Mouse (Mus musculus) forebrain, embryonic 14.5 days (tissue): ENCODE measurements around the gene Ssc4d. TPM values are rescaled to one million over a fixed set of nuclear protein-coding genes. Genes with fewer than 3 reads are reported as not detected.

Experiments used
- ATAC-seq: fragments of 200-750 bp; cut with Nextera tagmentation; 2 replicates; pipeline ENCODE4 v1.8.0; 2017; ENCODE audit warnings: mild to moderate bottlenecking, moderate library complexity
- DNase-seq: peaks from one replicate; pipeline ENCODE4 v3.0.0-alpha.2; 2015; ENCODE audit warnings: low spot score
- H3K27ac ChIP-seq: fragments of 300-500 bp; sonication (generic); 2 replicates; pipeline ENCODE4 v1.5.1; 2014; ENCODE audit warnings: low read depth, mild to moderate bottlenecking, control low read depth, low read length, moderate library complexity
- H3K27me3 ChIP-seq: fragments of 300-500 bp; sonication (generic); replicated peaks from 2 replicates; pipeline ENCODE4 v1.6.1; 2014; ENCODE audit warnings: low read length, control low read depth, mixed read lengths; ENCODE audit not compliant: control insufficient read depth, insufficient read depth
- H3K36me3 ChIP-seq: fragments of 300-500 bp; sonication (generic); 2 replicates; pipeline ENCODE4 v1.6.1; 2014; ENCODE audit warnings: low read length, control low read depth; ENCODE audit not compliant: control insufficient read depth, insufficient read depth
- H3K4me1 ChIP-seq: fragments of 300-500 bp; sonication (generic); 2 replicates; pipeline ENCODE4 v1.6.1; 2014; ENCODE audit warnings: antibody characterized with exemption, low read length, control low read depth; ENCODE audit not compliant: control insufficient read depth, insufficient read depth
- H3K4me2 ChIP-seq: fragments of 300-500 bp; sonication (generic); 2 replicates; pipeline ENCODE4 v1.6.1; 2014; ENCODE audit warnings: mild to moderate bottlenecking, control low read depth, low read length
- H3K4me3 ChIP-seq: fragments of 300-500 bp; sonication (generic); 2 replicates; pipeline ENCODE4 v1.5.1; 2014; ENCODE audit warnings: low read depth, low read length, control low read depth
- H3K9ac ChIP-seq: fragments of 300-500 bp; sonication (generic); 2 replicates; pipeline ENCODE4 v1.6.1; 2014; ENCODE audit warnings: mild to moderate bottlenecking, low read length, control low read depth, moderate library complexity
- H3K9me3 ChIP-seq: fragments of 300-500 bp; sonication (generic); replicated peaks from 2 replicates; pipeline ENCODE4 v1.6.1; 2016; ENCODE audit warnings: low read length, control low read depth, mixed read lengths; ENCODE audit not compliant: control insufficient read depth
- WGBS: fragments of 180-500 bp; shearing (Covaris S2); extraction: QIAGEN DNeasy Blood & Tissue Kit; methylation state at CpG from one replicate; pipeline ENCODE4 v1.1.7; 2014; 5-methylcytosine and 5-hydroxymethylcytosine counted together
- polyA plus RNA-seq: library from polyadenylated mRNA; unstranded; fragments of >200 nt; fragmentation: Nextera tagmentation; extraction: Ambion mirVana; gene quantifications from 2 replicates; pipeline ENCODE4 v1.2.1, GENCODE M21; 2014

The Ssc4d gene
- polyA plus RNA-seq, 1 experiment from 2014 or later = 0.99 TPM

DNA sequence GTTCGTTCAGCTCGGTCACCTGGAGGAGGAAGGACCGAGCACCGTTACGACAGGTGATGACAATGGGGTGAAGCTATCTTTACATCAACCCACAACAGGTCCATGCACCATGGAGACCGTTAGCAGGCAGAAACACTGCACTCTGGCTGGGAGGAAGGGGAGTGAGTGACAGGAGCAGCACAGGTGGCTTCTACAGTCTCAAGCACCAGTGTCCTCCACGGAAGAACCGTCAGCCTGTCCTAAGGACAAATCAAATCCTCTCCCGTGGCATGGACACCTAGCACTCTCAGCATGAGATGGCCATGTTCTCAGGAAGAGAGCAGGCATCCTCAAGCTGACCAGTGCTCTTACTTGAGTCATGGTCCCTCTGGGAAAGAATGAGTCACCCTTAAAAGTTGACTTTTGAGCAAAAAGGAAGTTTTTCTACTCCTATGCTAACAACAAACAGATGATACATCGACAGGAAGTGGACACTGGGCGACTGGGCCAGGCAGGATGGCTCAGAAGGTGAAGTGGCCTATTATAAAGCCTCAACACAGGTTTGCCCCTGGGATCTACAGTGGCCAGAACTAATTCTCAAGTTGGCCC lies 62.6 kb downstream of the Ssc4d start:
- no peak overlapping the region for H3K4me3 ChIP-seq
- ATAC-seq (no peak), DNase-seq (no peak)
- no peaks in the 10 kb centered on the region for H3K9me3 ChIP-seq
- H3K9ac ChIP-seq = no peak overlapping the region
- H3K27me3 ChIP-seq = no peaks in the 10 kb centered on the region
- H3K36me3 ChIP-seq = peaks cover 75% of the 10 kb centered on the region
- no peak overlapping the region for H3K27ac ChIP-seq
- 92% methylated on average over 11 of the region's 11 CpGs for WGBS
- no peaks in the 10 kb centered on the region for H3K4me1 ChIP-seq
- H3K4me2 ChIP-seq = no peak overlapping the region

- no peak for DNase-seq
- 91% methylated on average over 25 of the region's 25 CpGs for WGBS
These were observed 63.5 kb downstream of the Ssc4d start for GRCm38 (mm10) chr5:135910813-135911212.

More at GRCm38 (mm10) chr5:135910813-135911212, 63.5 kb downstream of the Ssc4d start:
- ATAC-seq = no peak
- Histone ChIP-seq H3K9ac (no peak overlapping the region), H3K9me3 (no peaks in the 10 kb centered on the region), H3K27ac (no peak overlapping the region), H3K27me3 (no peaks in the 10 kb centered on the region), H3K4me2 (no peak overlapping the region), H3K4me1 (no peaks in the 10 kb centered on the region), H3K36me3 (peaks cover 80% of the 10 kb centered on the region), H3K4me3 (no peak overlapping the region)

Other genes starting within 250 kb of the Ssc4d start
- gene Tmem120a, start 230.1 kb downstream of the Ssc4d start, polyA plus RNA-seq = 80.1 and 83.8 TPM in 2 replicates
- gene Styxl1, start 196.1 kb downstream of the Ssc4d start, polyA plus RNA-seq = 0.52 TPM in 1 of 2 replicates, not detected in the other
- 590 and 591 TPM in 2 replicates for gene Mdh2, start 196.1 kb downstream of the Ssc4d start, polyA plus RNA-seq
- 23.6 and 31.1 TPM in 2 replicates for gene Srrm3, start 167.6 kb downstream of the Ssc4d start, polyA plus RNA-seq
- 6.6 and 8.1 TPM in 2 replicates for gene Hspb1, start 86.6 kb downstream of the Ssc4d start, polyA plus RNA-seq
- 361 and 450 TPM in 2 replicates for gene Ywhag, start 39.9 kb downstream of the Ssc4d start, polyA plus RNA-seq
- gene Zp3, start 5.6 kb upstream of the Ssc4d start, polyA plus RNA-seq = 0.13 and 0.16 TPM in 2 replicates
- gene Dtx2, start 20.3 kb upstream of the Ssc4d start, polyA plus RNA-seq = 24.9 and 30.5 TPM in 2 replicates
- not detected in 2 replicates for gene Upk3b, start 64.0 kb upstream of the Ssc4d start, polyA plus RNA-seq
- not detected in 2 replicates for gene Upk3bl, start 80.0 kb upstream of the Ssc4d start, polyA plus RNA-seq
- 4.9 and 6.7 TPM in 2 replicates for gene Rasa4, start 109.4 kb upstream of the Ssc4d start, polyA plus RNA-seq
- 255 and 310 TPM in 2 replicates for gene Polr2j, start 142.1 kb upstream of the Ssc4d start, polyA plus RNA-seq
- gene Lrwd1, start 161.5 kb upstream of the Ssc4d start, polyA plus RNA-seq = 33.2 and 35.8 TPM in 2 replicates
- gene Alkbh4, start 161.6 kb upstream of the Ssc4d start, polyA plus RNA-seq = 13.0 and 14.6 TPM in 2 replicates
- 21.7 and 29.7 TPM in 2 replicates for gene Orai2, start 196.2 kb upstream of the Ssc4d start, polyA plus RNA-seq
- 66.2 and 69.4 TPM in 2 replicates for gene Prkrip1, start 224.4 kb upstream of the Ssc4d start, polyA plus RNA-seq